Mouse (Mus musculus) bone marrow macrophage, adult 2 months (primary cell): Measurements from ENCODE around the gene Sptbn1.

Experiments
- CTCF ChIP-seq: IDR thresholded peaks from 2 replicates; pipeline ENCODE4 v1.5.1; 2012; ENCODE audit warnings: low read depth, mild to moderate bottlenecking, low read length, moderate library complexity
- POLR2A ChIP-seq: IDR thresholded peaks from 2 replicates; pipeline ENCODE4 v1.6.1; 2012; ENCODE audit warnings: mild to moderate bottlenecking, low read depth, low read length, borderline replicate concordance

GRCm38 (mm10) chr11:30147882-30148281 lies 120.1 kb downstream of the Sptbn1 start:
- TF ChIP-seq POLR2A (no peak), CTCF (no peak)
